Mouse (Mus musculus): ENCODE data around the gene Prss41.
A peak's percentile ranks its signal among the peaks of the same experiment; 100 is the strongest.
"Not testable (repeated sequence)": the region's sequence is repeated elsewhere in the genome, so short reads cannot be mapped to it uniquely, and the experiment has no call there.

The Prss41 gene

DNA sequence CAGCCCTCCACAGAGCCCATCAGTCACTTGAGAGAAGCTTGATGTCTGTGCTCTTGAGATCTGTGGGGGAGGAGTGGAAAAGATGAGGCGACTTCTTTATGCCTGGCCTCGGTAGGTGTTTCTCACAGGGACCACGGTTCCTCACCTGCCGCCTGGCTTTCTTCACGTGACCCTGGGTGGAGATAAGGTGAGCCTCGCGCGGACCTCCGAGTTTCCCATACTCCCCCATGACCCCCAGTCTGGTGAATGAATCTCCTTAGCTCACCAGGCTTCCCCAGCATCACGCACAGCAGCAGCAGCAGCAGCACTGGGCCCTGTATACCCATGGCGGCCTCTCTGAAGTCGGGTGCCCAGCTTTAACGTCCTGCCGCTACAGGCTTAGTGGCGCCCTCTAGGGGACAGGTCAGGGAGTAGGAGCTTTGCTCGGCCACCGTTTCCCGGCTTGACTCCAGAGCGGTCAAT, at the start of gene Prss41, which contains the start of gene Prss32:
Gene Prss41 (minus strand): TSS at position 361 of the 462 bp plus-strand sequence.
Gene Prss32 (plus strand): TSS at position 44 of the 462 bp plus-strand sequence.
- Histone ChIP-seq H3K36me3 (ENCODE audit: control insufficient read depth, insufficient read depth, low read length, poor library complexity, severe bottlenecking) (no peaks in the 10 kb centered on the region), H3K27me3 (ENCODE audit: control insufficient read depth, insufficient read depth, low read length, poor library complexity, severe bottlenecking) (no peaks in the 10 kb centered on the region; the same call in 1 of the 2 replicates)
- DNase-seq (ENCODE audit: low read depth, low spot score): peak; percentile 74

DNA sequence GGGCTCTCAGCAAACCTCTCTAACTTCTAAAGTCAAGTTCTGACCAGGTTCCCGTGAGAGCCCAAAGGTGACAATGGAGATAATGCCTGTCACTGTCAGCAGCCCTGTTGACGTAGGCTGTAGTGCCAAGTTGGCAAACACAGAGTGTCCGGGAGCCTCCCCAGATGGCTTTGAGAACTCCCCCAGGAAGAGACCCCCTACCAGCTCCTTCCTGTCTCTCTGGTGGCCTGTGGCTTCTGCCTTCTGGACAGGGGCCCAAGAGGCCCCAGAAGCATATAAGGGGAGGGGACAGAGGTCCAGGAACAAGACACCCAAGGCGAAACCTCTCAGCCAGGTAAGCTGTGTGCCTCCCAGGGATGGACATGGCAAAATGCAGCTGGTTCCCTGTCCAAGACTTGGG, 36.6 kb upstream of the Prss41 start, which contains the start of the genes Dcpp1 and Dcpp2:
Gene Dcpp1 (plus strand): TSS at position 301 of the 400 bp plus-strand sequence.
Gene Dcpp2 (plus strand): TSS at position 305 of the 400 bp plus-strand sequence.
- DNase-seq (ENCODE audit: low read depth, low spot score); H3K36me3 ChIP-seq (ENCODE audit: control insufficient read depth, insufficient read depth, low read length, poor library complexity, severe bottlenecking); H3K27me3 ChIP-seq (ENCODE audit: control insufficient read depth, insufficient read depth, low read length, poor library complexity, severe bottlenecking): not testable (repeated sequence)

DNA sequence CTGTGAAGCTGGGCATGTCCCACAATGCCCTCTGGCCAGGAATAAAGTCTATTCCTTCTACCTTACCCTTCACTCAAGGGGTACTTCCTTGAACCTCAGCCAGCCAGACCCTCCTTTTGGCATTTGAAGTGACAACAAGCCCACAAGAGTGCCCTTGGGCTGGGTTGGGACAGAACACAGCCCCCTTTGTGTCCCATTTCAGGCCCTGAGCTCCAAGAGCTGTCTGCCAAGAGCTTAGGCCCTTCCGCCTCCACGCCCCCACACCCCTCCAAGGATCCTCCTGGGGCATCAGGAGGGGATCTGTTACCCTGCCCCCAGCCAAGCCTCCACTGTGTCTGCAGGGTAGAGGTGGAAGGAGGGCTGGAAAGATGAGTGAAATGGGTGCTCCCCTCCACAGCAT, 33.2 kb upstream of the Prss41 start:
- no peaks in the 10 kb centered on the region for H3K36me3 ChIP-seq (ENCODE audit: control insufficient read depth, insufficient read depth, low read length, poor library complexity, severe bottlenecking)
- no peaks in the 10 kb centered on the region; the same call in 1 of the 2 replicates for H3K27me3 ChIP-seq (ENCODE audit: control insufficient read depth, insufficient read depth, low read length, poor library complexity, severe bottlenecking)
- DNase-seq (ENCODE audit: low read depth, low spot score): no peak

DNA sequence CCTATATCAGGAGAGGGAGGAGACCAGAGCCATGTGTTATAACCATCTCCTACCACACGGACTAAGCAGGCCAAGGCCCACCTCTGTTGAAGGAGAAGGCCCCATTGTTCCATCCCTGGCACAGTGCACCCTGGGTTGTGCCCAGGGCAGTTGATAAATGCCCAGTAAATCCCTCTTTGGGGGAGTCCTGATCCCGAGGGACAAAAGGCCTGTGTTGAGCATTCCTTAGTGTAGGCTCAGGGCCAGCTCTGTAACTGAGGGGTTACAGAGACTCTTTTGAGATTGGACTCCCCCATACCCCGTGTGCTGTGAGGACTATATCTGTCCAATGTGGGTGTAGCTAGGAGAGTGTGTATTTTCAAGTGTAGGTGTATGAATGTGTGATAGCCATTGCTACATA, 32.8 kb upstream of the Prss41 start:
- Histone ChIP-seq H3K27me3 (ENCODE audit: control insufficient read depth, insufficient read depth, low read length, poor library complexity, severe bottlenecking) (no peaks in the 10 kb centered on the region; the same call in 1 of the 2 replicates), H3K36me3 (ENCODE audit: control insufficient read depth, insufficient read depth, low read length, poor library complexity, severe bottlenecking) (no peaks in the 10 kb centered on the region)
- no peak for DNase-seq (ENCODE audit: low read depth, low spot score)

DNA sequence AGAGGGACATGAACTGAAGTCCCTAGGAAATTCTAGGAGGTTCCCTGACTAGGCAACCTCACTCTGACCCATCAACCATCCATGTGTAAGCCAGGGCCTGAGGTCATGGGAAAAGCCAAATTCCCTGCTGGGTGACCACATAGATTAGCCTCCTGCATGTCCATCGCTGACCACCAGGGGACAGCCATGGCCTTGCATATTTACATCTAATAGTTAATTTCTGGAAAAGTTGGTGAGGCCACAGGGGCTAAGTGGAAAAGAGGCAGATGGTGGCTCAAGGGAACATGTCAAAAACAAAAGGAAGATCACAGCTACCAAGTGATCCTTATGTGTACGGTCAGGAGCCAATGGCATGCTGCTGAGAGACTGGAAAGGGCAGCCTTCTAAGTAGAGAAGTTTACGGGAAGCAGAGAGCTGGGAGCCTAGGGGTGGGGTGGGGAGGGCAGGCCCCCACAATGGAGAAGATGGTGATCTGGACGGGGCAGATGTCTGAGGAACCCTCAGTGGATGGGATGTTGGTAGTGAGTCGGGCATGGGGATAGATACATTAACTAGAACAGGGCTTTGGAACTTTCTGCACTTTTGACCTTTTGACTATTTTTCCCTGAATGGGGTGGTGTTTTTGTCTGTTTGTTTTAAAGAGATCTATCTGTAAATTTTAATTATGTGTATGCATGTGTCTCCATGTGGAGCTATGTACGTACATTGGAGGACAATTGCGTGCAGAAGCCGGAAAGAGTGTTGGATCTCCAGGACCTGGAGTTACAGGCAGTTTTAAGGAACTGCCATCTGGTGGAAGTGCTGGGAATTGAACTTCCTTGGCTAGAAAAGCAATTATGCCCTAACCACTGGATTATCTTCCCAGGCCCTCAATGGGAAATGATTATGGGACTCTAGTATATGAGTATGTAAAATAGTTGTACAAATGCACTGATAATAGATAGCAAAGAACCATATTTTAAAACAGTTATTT, 30.2 kb upstream of the Prss41 start:
- no peaks in the 10 kb centered on the region; the same call in 1 of the 2 replicates for H3K27me3 ChIP-seq (ENCODE audit: control insufficient read depth, insufficient read depth, low read length, poor library complexity, severe bottlenecking)

DNA sequence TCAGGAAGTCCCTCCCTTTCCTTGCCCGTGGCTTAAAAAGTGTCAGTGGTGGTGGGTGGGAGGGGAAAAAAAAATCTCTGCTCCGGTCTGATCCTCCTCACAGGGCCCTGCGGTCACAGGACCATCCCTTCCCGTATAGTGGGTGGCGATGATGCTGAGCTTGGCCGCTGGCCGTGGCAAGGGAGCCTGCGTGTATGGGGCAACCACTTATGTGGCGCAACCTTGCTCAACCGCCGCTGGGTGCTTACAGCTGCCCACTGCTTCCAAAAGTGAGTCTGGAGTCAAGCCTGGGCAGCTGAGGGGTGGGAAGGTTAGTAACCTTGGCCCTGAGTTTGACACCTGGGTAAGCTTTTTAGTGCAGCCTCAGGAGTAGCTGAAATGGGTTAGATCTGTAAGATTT, 24.5 kb upstream of the Prss41 start:
- no peaks in the 10 kb centered on the region for H3K27me3 ChIP-seq (ENCODE audit: control insufficient read depth, insufficient read depth, low read length, poor library complexity, severe bottlenecking)
- DNase-seq (ENCODE audit: low read depth, low spot score): no peak
- H3K36me3 ChIP-seq (ENCODE audit: control insufficient read depth, insufficient read depth, low read length, poor library complexity, severe bottlenecking): no peaks in the 10 kb centered on the region

More for the DNA sequence above, 30.2 kb upstream of the Prss41 start:
- no peaks in the 10 kb centered on the region for H3K36me3 ChIP-seq (ENCODE audit: control insufficient read depth, insufficient read depth, low read length, poor library complexity, severe bottlenecking)
- peak; percentile 26 for DNase-seq (ENCODE audit: low read depth, low spot score)

DNA sequence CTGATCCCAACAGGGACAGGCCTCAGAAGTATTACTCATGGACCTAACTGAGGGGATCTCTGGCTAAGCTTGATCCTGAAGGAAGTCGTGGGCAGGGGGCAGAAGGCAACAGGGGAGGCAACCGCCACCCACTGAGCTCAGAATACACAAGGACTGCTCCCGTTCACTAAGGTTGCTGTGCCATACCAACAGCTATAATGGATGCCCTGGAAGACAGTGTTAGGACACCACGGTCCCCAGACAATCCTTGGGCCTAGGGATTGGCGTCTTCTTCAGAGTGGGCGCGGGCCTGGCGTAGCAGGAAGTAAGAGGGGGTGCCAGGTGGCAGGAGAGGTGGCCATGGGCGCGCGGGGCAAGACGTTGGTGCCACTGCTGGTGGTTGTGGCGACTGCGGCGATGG, 23.8 kb upstream of the Prss41 start, which contains the start of gene Prss21:
Gene Prss21 (plus strand): TSS at position 301 of the 400 bp plus-strand sequence.
- Histone ChIP-seq H3K36me3 (ENCODE audit: control insufficient read depth, insufficient read depth, low read length, poor library complexity, severe bottlenecking) (no peaks in the 10 kb centered on the region), H3K27me3 (ENCODE audit: control insufficient read depth, insufficient read depth, low read length, poor library complexity, severe bottlenecking) (no peaks in the 10 kb centered on the region)
- DNase-seq (ENCODE audit: low read depth, low spot score): no peak

DNA sequence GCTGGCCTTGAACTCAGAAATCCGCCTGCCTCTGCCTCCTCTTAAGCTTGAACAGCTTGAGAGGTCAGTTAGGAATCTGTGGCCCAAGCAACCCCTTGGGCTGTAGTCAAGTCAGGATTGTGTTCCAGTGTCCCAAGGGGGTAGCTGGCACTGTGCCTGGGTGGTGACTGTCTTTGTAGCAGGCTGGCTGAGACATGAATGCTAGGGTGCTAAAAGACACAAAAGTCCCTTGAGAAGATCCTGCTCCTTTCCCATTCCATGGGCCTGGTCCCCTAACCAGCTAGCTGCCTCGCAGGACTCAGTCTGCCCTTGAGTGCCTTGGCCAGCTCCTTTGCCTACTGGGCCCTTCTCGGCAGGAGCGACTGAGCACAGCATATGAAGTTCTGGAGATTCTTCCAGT, 19.0 kb upstream of the Prss41 start:
- no peak for DNase-seq (ENCODE audit: low read depth, low spot score)
- Histone ChIP-seq H3K27me3 (ENCODE audit: control insufficient read depth, insufficient read depth, low read length, poor library complexity, severe bottlenecking) (no peaks in the 10 kb centered on the region), H3K36me3 (ENCODE audit: control insufficient read depth, insufficient read depth, low read length, poor library complexity, severe bottlenecking) (no peaks in the 10 kb centered on the region)

DNA sequence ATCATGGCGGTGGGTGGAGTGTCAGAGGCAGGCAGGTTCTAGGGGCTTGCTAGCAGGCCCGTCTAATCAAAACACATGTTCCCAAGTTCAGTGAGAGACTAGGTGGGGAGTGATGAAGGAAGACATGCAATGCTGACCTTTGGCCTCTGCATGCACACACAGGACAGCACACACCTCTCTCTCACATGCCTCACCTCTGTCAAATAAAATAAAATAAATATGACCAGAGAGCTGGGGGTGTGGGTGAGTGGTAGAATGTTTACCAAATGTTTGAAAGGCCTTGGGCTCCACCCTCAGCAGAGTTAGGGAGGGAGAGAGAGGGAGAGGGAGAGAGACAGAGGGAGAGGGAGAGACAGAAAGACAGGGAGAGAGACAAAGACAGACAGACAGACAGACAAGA, 13.9 kb upstream of the Prss41 start:
- H3K27me3 ChIP-seq (ENCODE audit: control insufficient read depth, insufficient read depth, low read length, poor library complexity, severe bottlenecking): no peaks in the 10 kb centered on the region
- H3K36me3 ChIP-seq (ENCODE audit: control insufficient read depth, insufficient read depth, low read length, poor library complexity, severe bottlenecking): no peaks in the 10 kb centered on the region
- no peak for DNase-seq (ENCODE audit: low read depth, low spot score)

DNA sequence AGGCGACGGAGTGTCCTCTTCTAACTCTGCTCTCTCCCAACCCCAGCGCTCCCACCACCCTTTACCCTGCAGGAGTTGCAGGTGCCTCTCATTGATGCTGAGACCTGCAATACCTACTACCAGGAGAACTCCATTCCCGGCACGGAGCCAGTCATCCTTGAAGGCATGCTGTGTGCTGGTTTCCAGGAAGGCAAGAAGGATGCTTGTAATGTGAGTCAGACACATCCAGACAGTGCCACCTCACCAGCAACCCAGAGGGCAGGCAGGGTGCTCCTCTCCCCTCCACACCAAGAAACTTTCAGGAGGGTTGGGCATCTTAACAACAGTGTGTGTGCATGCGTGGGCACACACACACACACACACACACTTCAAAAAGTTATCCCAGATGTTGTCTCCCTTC, 13.2 kb upstream of the Prss41 start:
- no peak for DNase-seq (ENCODE audit: low read depth, low spot score)
- H3K36me3 ChIP-seq (ENCODE audit: control insufficient read depth, insufficient read depth, low read length, poor library complexity, severe bottlenecking): no peaks in the 10 kb centered on the region

DNA sequence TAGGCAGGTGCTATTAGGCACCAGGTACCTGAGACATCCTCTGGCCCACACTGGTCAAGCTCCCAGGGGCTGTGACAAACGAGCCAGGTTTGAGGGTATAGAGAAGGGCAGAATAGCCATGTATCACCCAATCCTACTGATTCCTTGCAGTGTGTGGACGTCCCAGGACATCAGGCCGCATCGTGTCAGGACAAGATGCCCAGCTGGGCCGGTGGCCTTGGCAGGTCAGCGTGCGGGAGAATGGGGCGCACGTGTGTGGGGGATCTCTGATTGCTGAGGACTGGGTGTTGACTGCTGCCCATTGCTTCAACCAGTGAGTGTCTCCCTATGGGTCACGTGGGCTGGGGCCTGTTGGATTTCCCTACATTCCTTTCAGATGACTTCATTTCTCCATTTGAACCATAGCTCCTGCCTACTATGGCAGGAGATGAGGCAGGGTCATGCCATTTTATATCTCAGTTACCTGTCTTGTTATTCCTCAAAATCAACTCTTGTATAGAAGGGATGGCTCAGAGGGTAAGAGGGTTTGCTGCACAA, 10.3 kb upstream of the Prss41 start:
- DNase-seq (ENCODE audit: low read depth, low spot score): no peak
- H3K27me3 ChIP-seq (ENCODE audit: control insufficient read depth, insufficient read depth, low read length, poor library complexity, severe bottlenecking): no peaks in the 10 kb centered on the region
- no peaks in the 10 kb centered on the region for H3K36me3 ChIP-seq (ENCODE audit: control insufficient read depth, insufficient read depth, low read length, poor library complexity, severe bottlenecking)

More for the DNA sequence above, 13.2 kb upstream of the Prss41 start:
- no peaks in the 10 kb centered on the region for H3K27me3 ChIP-seq (ENCODE audit: control insufficient read depth, insufficient read depth, low read length, poor library complexity, severe bottlenecking)

DNA sequence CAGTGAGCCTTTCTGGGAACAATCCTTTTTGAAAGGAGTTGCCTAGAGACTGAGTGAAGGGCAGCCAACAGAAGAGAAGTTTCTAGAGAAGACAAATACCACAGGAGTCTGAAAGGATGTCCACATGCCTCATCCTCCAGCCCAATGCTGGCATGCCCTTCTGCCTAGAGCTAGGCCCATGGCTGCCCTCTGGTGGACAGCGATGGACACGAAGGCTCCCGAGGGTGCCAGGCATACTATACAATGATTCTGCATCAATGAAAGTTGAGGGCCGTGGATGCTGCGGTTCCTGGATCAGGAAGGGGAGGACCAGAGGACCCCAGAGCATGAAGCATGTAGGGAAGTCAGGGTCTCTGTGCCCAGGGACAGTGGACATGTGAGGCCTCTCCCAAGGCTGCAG, 9.3 kb upstream of the Prss41 start:
- DNase-seq (ENCODE audit: low read depth, low spot score): peak; percentile 69
- Histone ChIP-seq H3K27me3 (ENCODE audit: control insufficient read depth, insufficient read depth, low read length, poor library complexity, severe bottlenecking) (no peaks in the 10 kb centered on the region), H3K36me3 (ENCODE audit: control insufficient read depth, insufficient read depth, low read length, poor library complexity, severe bottlenecking) (no peaks in the 10 kb centered on the region)

DNA sequence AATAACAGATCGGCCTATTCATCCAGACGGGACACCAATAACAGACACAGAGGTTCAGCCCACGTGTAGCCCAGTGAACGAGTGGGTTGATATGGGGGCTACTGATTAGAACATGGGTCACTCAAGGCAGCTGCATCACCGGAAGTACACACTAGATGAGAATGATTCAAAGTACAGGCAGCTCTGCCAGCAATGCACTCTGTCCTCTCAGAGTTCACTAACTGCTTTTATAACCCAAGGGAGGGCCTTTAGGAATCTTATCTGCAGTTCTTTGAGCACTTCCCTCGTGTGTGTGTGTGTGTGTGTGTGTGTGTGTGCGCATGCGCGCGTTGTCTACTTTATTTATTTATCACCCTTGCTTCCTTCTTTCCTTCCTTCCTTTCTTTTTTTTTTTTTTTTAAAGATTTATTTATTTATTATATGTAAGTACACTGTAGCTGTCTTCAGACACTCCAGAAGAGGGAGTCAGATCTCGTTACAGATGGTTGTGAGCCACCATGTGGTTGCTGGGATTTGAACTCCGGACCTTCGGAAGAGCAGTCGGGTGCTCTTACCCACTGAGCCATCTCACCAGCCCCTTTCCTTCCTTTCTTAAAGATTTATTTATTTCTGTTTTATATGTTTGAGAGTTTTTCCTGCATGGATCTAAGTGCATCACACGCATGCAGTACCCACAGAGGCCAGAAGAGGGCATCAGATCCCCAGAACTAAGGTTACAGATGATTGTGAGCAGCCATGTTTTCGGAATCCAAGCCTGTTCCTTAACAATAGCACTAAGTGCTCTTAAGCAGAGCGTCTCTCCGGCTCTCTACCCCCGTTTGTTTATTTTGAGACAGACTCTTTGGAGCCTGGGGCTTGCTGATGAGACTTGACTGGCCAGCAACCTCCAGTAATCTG, 7.1 kb upstream of the Prss41 start:
- peak; percentile 76 for DNase-seq (ENCODE audit: low read depth, low spot score)
- no peaks in the 10 kb centered on the region for H3K36me3 ChIP-seq (ENCODE audit: control insufficient read depth, insufficient read depth, low read length, poor library complexity, severe bottlenecking)
- H3K27me3 ChIP-seq (ENCODE audit: control insufficient read depth, insufficient read depth, low read length, poor library complexity, severe bottlenecking): no peaks in the 10 kb centered on the region

DNA sequence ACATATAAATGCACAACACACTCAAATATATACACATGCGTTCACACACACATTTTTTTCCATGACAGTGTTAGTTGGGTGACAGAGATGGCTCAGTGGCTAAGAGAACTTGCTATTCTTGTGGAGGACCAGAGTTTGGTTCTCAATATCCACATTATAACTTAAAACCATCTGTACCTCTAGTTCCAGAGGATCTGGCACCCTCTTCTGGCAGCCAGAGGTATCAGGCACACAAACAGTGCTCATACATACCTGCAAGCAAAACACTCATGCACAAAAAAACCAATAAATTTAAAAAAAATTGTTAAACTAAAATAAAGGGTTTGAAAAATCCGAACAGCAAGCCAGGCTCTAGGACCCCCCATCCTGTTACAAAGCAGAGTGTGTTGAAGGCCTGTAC, 6.1 kb upstream of the Prss41 start:
- Histone ChIP-seq H3K36me3 (ENCODE audit: control insufficient read depth, insufficient read depth, low read length, poor library complexity, severe bottlenecking) (no peaks in the 10 kb centered on the region), H3K27me3 (ENCODE audit: control insufficient read depth, insufficient read depth, low read length, poor library complexity, severe bottlenecking) (no peaks in the 10 kb centered on the region)
- DNase-seq (ENCODE audit: low read depth, low spot score): peak; percentile 37
